Mouse (Mus musculus): ENCODE measurements around the gene Ppil6. TPM values are rescaled to one million over a fixed set of nuclear protein-coding genes. Genes with fewer than 3 reads are reported as not detected.

Ppil6 gene
- polyA plus RNA-seq (2012; ENCODE audit: low replicate concordance): not detected in 2 replicates

DNA sequence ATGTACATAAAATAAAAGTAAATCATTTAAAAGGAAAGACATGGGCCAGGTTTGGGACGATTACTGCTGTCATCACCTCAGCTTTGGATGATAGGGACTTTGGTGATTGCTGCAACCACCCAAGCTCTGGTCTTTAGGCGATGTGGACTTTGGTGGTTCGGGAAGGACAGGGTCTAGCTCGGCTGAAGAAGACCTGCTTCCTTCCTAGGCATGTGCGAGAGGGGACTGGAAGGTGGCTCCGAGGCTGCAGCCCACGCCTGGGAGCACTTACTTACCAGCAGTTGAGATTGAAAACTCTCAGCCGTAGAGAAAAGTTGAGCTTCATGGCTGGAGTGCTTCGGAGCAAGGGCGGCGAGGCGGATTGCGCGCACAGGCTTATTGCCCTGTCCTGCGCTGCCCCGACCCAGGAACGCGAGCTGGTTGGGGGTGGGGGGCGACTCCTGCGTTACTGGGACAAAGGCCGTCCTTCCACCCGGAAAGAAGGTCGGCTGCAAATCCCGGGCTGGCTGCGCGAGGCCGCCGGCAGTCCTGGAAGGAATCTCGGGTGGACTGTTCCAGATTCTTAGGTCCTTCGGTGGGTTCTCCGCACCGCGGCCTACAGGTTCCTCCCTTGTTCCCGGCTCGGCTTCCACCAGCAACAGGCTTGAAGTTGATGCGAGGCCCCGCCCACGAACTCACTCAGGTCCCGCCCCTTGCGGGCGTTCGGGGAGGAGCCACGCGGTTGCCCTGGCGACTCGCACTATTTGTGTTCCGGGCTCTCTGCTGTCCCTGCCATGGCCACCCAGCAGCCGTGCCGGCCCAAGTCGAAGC, at the start of gene Ppil6, which contains the start of gene Smpd2:
TSS of gene Ppil6 (plus strand) at position 732 of the 810 bp plus-strand sequence.
TSS of gene Smpd2 (minus strand) at position 662 of the 810 bp plus-strand sequence.

DNA sequence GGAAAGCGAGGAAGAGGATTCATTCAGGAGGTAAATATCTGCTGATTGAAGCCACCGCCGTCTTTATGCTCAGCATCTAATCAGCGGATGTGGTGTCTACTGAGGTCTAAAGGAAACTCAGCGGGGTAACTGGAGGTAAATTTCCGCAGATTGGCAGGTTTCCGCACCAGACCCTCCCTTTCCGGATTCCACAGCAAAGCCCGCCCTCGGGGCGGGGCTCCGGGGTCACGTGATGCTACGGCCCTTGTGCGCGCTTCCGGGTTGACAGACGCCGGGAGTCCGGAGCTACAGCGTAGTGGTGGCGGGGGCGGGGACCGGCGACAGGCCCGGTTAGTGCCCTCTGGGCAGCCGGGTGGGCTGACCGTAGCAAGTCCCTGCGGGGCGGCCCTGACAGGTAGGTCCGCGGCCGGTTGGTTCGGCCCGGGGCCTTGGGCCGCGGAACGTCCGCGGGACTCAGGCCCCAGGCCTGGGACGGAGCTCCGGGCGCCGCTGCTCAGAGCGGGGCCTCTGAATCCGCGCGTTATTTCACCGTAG, 40.0 kb upstream of the Ppil6 start, which contains the start of gene Zbtb24:
TSS of gene Zbtb24 (plus strand) at position 247 of the 534 bp plus-strand sequence.

DNA sequence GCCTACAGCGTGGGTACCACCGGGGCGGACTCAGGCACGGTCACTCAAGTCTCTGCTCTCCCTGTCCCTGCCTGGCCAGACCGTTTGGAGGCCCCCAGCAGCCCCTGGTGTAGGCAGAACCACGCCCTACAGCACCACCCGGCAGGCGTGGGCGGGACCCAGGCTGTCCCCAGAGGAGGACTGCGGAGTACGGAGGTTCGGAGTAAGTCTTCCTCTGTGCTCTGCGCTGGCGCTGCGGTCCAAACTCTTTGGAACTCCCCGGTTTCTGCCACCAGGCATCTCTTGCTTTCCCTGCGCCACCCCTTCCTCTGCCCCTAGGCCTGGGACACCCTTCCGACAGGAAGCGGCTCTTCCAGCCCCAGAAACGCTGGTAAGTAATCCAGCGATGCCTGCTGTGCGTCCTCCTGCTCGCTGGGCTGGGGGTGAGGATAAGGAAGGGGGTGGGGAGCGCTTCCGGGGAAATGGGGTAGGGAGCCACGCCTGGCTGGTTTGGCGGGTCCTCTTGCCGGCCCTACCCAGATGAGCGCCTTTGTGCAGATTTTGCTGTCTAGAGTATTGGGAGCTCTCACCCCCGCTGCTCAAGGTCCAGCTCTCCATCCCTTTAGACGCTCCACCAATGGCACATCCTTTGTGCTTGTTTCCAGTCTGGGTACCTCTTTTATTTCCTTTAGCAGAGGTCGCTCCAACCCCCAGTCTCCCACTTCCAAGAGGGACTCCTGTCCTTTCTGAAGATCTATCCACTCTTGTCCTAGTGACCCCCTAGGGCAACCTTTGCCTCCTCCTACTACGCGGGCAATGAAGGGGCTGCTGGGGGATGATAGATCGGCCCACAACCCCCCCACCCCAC, 13.8 kb upstream of the Ppil6 start, which contains the start of gene Mical1:
TSS of gene Mical1 (plus strand) at position 144 of the 847 bp plus-strand sequence.

DNA sequence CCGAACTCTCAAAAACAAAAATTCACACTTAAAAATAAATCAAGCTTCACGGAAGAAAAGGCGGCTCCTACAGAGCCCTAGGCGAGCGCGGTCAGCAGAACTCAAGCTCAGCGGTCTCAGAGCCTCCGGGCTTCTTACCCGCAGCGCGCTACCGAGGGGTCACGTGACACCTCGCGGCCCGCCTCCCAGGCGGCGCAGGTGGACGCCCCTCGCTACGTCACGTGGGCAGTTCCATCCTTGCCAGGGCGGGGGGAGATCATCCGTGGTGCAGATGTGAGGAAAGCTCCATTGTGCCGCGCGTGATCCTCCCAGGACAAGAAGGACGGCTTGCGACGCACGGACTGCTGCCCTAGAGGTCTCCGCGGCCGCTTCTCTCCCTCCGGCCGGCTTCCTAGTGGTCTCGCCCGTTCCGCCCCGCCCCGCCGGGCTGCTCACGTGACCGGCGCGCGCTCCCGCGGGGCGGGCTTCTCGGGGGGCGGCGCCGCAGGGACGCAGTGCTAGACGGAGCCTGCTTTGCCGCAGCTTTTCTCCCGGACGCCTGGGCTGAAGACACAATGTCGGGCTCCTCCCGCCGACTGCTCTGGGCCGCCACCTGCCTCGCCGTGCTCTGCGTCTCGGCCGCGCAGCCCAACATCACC, 28.9 kb downstream of the Ppil6 start, which contains the start of gene Cd164:
TSS of gene Cd164 (plus strand) at position 434 of the 638 bp plus-strand sequence.

Other genes starting within 250 kb of the Ppil6 start
- gene Fig4, start 187.2 kb upstream of the Ppil6 start, polyA plus RNA-seq (2012; ENCODE audit: low replicate concordance): 4.6 and 7.4 TPM in 2 replicates
- not detected in 2 replicates for gene Ak9, start 186.5 kb upstream of the Ppil6 start, polyA plus RNA-seq (2012; ENCODE audit: low replicate concordance)
- gene Zbtb24, start 40.1 kb upstream of the Ppil6 start, polyA plus RNA-seq (2012; ENCODE audit: low replicate concordance): 18.6 and 24.2 TPM in 2 replicates
- 108 and 168 TPM in 2 replicates for gene Mical1, start 14.1 kb upstream of the Ppil6 start, polyA plus RNA-seq (2012; ENCODE audit: low replicate concordance)
- gene Smpd2, start 70 bp upstream of the Ppil6 start, polyA plus RNA-seq (2012; ENCODE audit: low replicate concordance): 18.6 and 45.4 TPM in 2 replicates
- 314 and 544 TPM in 2 replicates for gene Cd164, start 29.0 kb downstream of the Ppil6 start, polyA plus RNA-seq (2012; ENCODE audit: low replicate concordance)
- 0.23 and 0.25 TPM in 2 replicates for gene Ccdc162, start 226.2 kb downstream of the Ppil6 start, polyA plus RNA-seq (2012; ENCODE audit: low replicate concordance)

All from hematopoietic multipotent progenitor cell, adult 10-12 weeks (in vitro differentiated cells).